15 mouse cellular contexts compared by ENCODE assay signal in genomic region chr3:84106106-84106505, GRCm38 (mm10). TPM values are rescaled to one million over a fixed set of nuclear protein-coding genes. Genes with fewer than 3 reads are reported as not detected.
A peak's percentile ranks its signal among the peaks of the same experiment; 100 is the strongest.
DNase-seq lines count a peak whose midpoint lies in the region; ATAC-seq lines count a peak whose summit lies in the region.
"Had no signal": no experiment of that assay in that cellular context is flagged by ENCODE, and none has a peak within 500 bp of the region (broad histone marks: within the 10 kb centered on the region; RNA-seq: fewer than 3 reads in every experiment).

No protein-coding gene starts in this region.

- no peak for ATAC-seq in cerebellum, adult (ENCODE audit: insufficient number of reproducible peaks, low FRiP score, low TSS enrichment)
- ATAC-seq: activated CD4-positive, CD25-positive, alpha-beta regulatory T cell, adult 4 months; forebrain, embryonic 13.5 days; forebrain, postnatal 0 days; Patski had no signal

- peak; percentile 53 for DNase-seq in adrenal gland, postnatal 14 days
- DNase-seq in adrenal gland, adult 18-20 months (ENCODE audit: low spot score in 2 of 2) = no peak
- DNase-seq in kidney, adult 8-10 months = peak; percentile 17 to 64
- no peak for DNase-seq in kidney, postnatal 10 days
- peak; percentile 25 for DNase-seq in adrenal gland, postnatal 25 days
- DNase-seq in kidney, postnatal 36 days = peak; percentile 21 to 65
- DNase-seq: cerebellum, adult 2 months; cerebellum, postnatal 10 days; forebrain, postnatal 0 days; gastrocnemius, adult 2 months; gastrocnemius, postnatal 25 days had no signal

RNA-seq across cellular contexts. Expression of gene Mnd1, which starts 49.5 kb away (rescaled TPM):
- 23.0 and 27.2 TPM in 2 replicates for total RNA-seq in adrenal gland, postnatal 14 days (2021)
- 10 to 100 TPM in 1 of 2 experiments, 1 to 10 TPM in 1; 9.8 to 10.2 TPM for total RNA-seq in adrenal gland, adult 18-20 months (2021)
- 18.7 and 18.8 TPM in 2 replicates for total RNA-seq in adrenal gland, postnatal 25 days (2021)

Comparison
In these comparisons a context has a peak if more than half of its experiments do, and no peak if none do; other contexts are left out.
1. DNase-seq: peak in adrenal gland, postnatal 14 days (single experiment), kidney, adult 8-10 months (2 of 2), adrenal gland, postnatal 25 days (single experiment) and kidney, postnatal 36 days (2 of 2); none in adrenal gland, adult 18-20 months (0 of 2) and kidney, postnatal 10 days (single experiment).